Mouse (Mus musculus) intestine, postnatal 0 days (tissue): ENCODE data around the gene Togaram2. TPM values are rescaled to one million over a fixed set of nuclear protein-coding genes. Genes with fewer than 3 reads are reported as not detected.

Source experiments
- ATAC-seq: fragments of 200-750 bp; cut with Nextera tagmentation; 2 replicates; pipeline ENCODE4 v1.8.0; 2017; ENCODE audit warnings: mild to moderate bottlenecking, moderate TSS enrichment, moderate library complexity
- H3K27ac ChIP-seq: fragments of 300-500 bp; sonication (generic); 2 replicates; pipeline ENCODE4 v1.5.1; 2014; ENCODE audit warnings: mild to moderate bottlenecking, low read depth, low read length, moderate library complexity
- H3K27me3 ChIP-seq: fragments of 300-500 bp; sonication (generic); replicated peaks from 2 replicates; pipeline ENCODE4 v1.6.1; 2014; ENCODE audit warnings: low read length, mixed read lengths; ENCODE audit not compliant: control insufficient read depth, insufficient read depth
- H3K36me3 ChIP-seq: fragments of 300-500 bp; sonication (generic); 2 replicates; pipeline ENCODE4 v1.6.1; 2014; ENCODE audit warnings: mild to moderate bottlenecking, moderate library complexity; ENCODE audit not compliant: control insufficient read depth, insufficient read depth
- H3K4me1 ChIP-seq: fragments of 300-500 bp; sonication (generic); replicated peaks from 2 replicates; pipeline ENCODE4 v1.6.1; 2014; ENCODE audit warnings: antibody characterized with exemption, low read length, mixed read lengths; ENCODE audit not compliant: control insufficient read depth, insufficient read depth
- H3K4me2 ChIP-seq: fragments of 300-500 bp; sonication (generic); replicated peaks from 2 replicates; pipeline ENCODE4 v1.6.1; 2014; ENCODE audit warnings: low read depth, mild to moderate bottlenecking, moderate library complexity
- H3K4me3 ChIP-seq: fragments of 300-500 bp; sonication (generic); 2 replicates; pipeline ENCODE4 v1.5.1; 2014; ENCODE audit warnings: low read depth, low read length
- H3K9ac ChIP-seq: fragments of 300-500 bp; sonication (generic); 2 replicates; pipeline ENCODE4 v1.6.1; 2014; ENCODE audit warnings: mild to moderate bottlenecking, low read depth, low read length
- H3K9me3 ChIP-seq: fragments of 300-500 bp; sonication (generic); 2 replicates; pipeline ENCODE4 v1.6.1; 2016; ENCODE audit warnings: mixed run types; ENCODE audit not compliant: control insufficient read depth
- CTCF ChIP-seq: sonication (generic); IDR thresholded peaks from 2 replicates; pipeline ENCODE4 v1.5.1; 2016; ENCODE audit warnings: low read depth, mild to moderate bottlenecking, control low read depth, antibody characterized with exemption, moderate library complexity
- WGBS: fragments of 180-500 bp; shearing (Covaris S2); extraction: QIAGEN DNeasy Blood & Tissue Kit; methylation state at CpG from one replicate; pipeline ENCODE4 v1.1.7; 2014; 5-methylcytosine and 5-hydroxymethylcytosine counted together
- polyA plus RNA-seq: library from polyadenylated mRNA; unstranded; fragments of >200 nt; fragmentation: Nextera tagmentation; extraction: Ambion mirVana; gene quantifications from 2 replicates; pipeline ENCODE4 v1.2.1, GENCODE M21; 2015

Togaram2 gene
- polyA plus RNA-seq, 1 experiment from 2014 or later: 0.07 TPM

DNA sequence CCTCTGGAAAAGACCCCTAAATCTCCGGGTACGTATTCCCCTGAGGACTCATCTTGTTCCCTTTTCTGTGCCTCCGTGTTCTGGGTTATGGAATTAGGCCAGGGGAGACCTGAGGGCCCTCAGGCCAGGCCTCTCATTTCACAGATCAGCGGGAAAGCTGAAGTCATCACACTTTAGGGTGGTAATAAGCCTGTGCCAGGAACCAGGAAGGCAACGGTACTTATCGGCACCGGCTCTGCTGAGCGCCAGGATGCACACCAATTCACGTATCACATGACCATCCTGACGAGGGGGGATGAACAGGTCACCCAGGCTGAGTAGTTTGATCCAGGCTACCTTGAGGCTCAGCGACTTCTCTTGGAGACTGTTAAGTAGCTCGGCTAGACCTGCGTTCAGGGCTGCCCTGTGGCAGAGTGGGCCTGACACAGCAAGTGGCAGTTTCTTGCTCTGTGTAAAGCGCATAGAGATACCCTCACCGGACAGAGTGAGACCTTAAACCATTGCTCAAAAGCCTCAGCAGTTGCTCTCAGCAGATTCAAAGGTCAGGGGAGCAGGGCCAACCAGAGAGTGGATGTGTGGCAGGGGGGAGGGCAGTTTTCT, 22.8 kb downstream of the Togaram2 start:
- ATAC-seq: no peak
- H3K9ac ChIP-seq: no peak overlapping the region

DNA sequence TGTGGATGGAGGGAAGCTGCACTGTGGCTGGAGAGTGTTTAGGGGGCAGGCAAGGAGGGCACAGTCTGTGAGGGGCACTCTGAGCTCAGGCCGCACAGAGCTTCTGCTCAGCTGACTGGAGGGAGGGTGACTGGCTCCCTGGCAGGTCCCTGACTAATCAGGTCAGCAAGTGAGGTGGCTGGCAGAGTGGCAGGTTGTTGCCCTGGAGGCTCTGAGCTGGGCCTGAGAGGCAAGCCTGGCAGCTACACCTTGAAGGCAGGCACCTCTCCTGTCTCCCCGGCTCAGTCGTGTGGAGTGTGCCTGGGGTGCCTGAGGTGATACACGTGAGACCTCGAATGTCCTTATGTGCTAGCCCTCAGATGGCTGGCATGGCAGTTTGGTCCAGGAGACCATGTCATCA, 23.3 kb downstream of the Togaram2 start:
- Histone ChIP-seq H3K4me2 (no peak overlapping the region), H3K4me1 (no peaks in the 10 kb centered on the region), H3K9me3 (no peaks in the 10 kb centered on the region), H3K36me3 (no peaks in the 10 kb centered on the region), H3K9ac (no peak overlapping the region), H3K27me3 (no peaks in the 10 kb centered on the region), H3K4me3 (no peak overlapping the region), H3K27ac (no peak overlapping the region)
- no peak for ATAC-seq
- TF ChIP-seq CTCF: no peak
- 94% methylated on average over 5 of the region's 5 CpGs for WGBS

More for the DNA sequence above, 22.8 kb downstream of the Togaram2 start:
- H3K4me2 ChIP-seq: no peak overlapping the region
- no peaks in the 10 kb centered on the region for H3K4me1 ChIP-seq
- H3K9me3 ChIP-seq: no peaks in the 10 kb centered on the region
- no peaks in the 10 kb centered on the region for H3K36me3 ChIP-seq
- WGBS: 76% methylated on average over 15 of the region's 15 CpGs
- no peak for TF ChIP-seq CTCF
- H3K27ac ChIP-seq: no peak overlapping the region
- H3K4me3 ChIP-seq: no peak overlapping the region
- H3K27me3 ChIP-seq: no peaks in the 10 kb centered on the region

DNA sequence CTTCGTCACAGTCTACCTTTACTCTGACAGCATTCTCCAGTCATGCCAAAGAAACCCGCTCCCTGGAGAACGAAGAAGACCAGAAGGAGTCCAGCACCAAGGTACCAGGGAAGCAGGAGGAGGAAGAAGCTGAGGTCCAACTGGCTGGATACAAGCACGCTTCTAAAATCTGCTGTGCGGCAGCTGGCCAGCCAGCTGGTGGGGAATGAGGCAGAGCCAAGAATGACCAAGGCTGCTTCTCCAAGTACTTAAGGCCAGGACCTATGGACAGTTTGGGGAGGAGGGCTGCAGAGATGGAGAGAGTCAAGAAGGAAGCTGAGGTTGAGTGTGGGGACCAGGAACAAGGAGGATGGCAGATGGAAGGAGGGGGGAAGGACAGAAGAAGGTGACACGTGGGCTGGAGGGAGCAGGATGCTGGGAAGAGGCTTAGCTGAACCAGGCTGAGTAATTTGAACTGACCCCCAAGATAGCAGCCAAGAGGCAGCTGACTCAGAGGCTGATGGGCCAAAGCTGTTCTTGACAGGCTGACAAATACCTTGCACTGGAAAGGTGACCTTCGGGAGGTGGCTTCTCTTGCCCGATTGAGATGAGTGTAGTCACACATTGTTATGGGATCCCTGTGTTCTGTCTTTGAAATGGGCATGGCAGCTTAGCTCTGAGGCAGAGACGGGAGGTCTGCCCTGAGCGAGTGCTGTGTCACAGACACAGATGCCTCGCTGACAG, 25.0 kb downstream of the Togaram2 start:
- no peaks in the 10 kb centered on the region for H3K36me3 ChIP-seq
- no peaks in the 10 kb centered on the region for H3K27me3 ChIP-seq
- H3K9ac ChIP-seq: no peak overlapping the region
- H3K4me2 ChIP-seq: no peak overlapping the region
- no peaks in the 10 kb centered on the region for H3K4me1 ChIP-seq
- 77% methylated on average over 11 of the region's 11 CpGs for WGBS
- no peak for TF ChIP-seq CTCF
- H3K9me3 ChIP-seq: no peaks in the 10 kb centered on the region
- H3K4me3 ChIP-seq: no peak overlapping the region
- no peak overlapping the region for H3K27ac ChIP-seq
- no peak for ATAC-seq

DNA sequence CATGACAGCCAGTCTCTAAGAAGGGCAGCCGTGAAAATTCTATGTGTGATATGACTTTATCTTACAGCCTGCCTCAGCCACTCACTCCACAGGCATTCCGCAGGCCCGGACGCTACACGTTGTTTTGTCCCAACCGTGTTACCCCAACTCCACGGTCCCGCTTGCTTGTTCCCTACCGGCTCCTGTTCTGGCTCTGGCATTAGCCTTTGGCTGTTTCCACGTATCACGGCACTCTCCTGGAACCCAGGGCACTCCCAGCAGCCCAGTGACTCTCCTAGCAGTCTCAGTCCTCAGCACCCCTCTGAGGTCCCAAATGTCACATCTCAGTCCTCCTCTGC, 25.5 kb downstream of the Togaram2 start:
- H3K4me2 ChIP-seq: no peak overlapping the region
- WGBS: 90% methylated on average over 11 of the region's 11 CpGs

DNA sequence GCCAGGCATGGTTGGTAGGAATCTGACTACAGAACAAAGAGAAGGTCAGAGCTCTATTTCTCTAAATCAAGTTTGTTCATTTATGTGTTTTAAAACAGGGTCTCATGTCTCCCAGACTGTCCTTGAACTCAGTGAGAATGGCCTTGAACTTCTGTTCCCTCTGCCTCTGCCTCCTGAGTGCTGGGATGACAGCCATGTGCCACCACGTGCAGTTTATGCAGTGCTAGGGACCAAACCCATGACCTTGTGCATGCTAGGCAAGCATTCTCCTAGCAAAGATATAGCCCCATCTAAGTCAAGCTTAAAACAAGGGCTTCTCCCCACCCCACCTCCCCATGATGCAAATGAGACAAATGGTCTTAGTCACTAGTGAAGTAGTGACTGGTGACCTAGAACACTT, 32.1 kb downstream of the Togaram2 start:
- H3K27me3 ChIP-seq: no peaks in the 10 kb centered on the region
- WGBS: 44% methylated on average over 1 of the region's 1 CpGs
- no peak overlapping the region for H3K27ac ChIP-seq

More for the DNA sequence above, 25.5 kb downstream of the Togaram2 start:
- Histone ChIP-seq H3K4me1 (no peaks in the 10 kb centered on the region), H3K9ac (no peak overlapping the region), H3K4me3 (no peak overlapping the region), H3K36me3 (no peaks in the 10 kb centered on the region), H3K9me3 (no peaks in the 10 kb centered on the region), H3K27ac (no peak overlapping the region), H3K27me3 (no peaks in the 10 kb centered on the region)
- no peak for TF ChIP-seq CTCF
- ATAC-seq: no peak

DNA sequence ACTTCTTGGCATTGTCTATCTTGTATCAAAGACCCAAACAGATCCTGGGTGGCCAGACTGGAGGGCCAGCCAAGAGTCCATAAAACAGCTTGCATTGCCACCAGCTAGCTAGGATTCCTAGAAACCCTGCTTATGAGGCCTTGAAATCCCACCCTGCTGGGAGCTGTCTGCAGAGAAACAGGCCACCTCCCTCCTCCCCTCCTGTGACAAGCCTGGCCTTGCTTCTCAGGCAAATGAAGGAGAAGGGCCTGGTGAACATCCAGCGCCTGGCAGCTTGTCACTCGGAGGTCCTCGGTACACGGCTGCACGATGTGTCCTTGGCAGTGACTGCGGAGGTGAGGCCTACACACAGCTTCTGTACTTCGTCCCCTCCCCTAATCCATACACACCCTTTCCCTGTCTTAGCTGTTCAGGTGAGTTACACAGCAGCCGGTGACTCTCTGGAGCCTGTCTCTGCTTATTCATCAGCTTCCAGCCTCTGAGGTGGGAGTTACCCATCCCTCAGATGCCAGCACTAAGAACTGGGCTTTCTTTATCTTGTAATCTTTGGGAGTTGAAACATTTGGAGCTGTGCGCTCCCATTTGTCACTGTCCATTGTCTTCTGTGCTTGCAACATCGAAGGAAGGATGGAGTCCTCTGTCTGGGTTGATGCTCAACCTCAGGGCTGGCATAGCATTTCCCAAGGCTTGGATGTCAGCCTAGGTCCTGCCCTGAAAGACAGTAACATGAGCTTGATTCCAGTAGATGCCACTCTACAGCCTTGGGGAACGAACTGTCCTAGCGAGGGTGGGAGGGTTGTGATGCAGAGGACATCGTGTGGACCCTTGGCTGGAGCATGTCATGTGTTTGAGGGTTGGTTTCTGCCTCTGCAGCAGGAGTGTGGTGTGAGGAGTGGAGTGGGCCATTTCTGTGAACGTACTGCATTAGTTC, 32.8 kb downstream of the Togaram2 start:
- Histone ChIP-seq H3K4me2 (no peak overlapping the region), H3K27ac (no peak overlapping the region), H3K4me3 (no peak overlapping the region), H3K9ac (no peak overlapping the region), H3K27me3 (no peaks in the 10 kb centered on the region), H3K9me3 (no peaks in the 10 kb centered on the region), H3K4me1 (no peaks in the 10 kb centered on the region), H3K36me3 (no peaks in the 10 kb centered on the region)
- no peak for ATAC-seq
- whole genome bisulfite sequencing: 67% methylated on average over 14 of the region's 14 CpGs
- TF ChIP-seq CTCF: no peak

More for the DNA sequence above, 32.1 kb downstream of the Togaram2 start:
- Histone ChIP-seq H3K9ac (no peak overlapping the region), H3K36me3 (no peaks in the 10 kb centered on the region), H3K4me1 (no peaks in the 10 kb centered on the region), H3K4me2 (no peak overlapping the region), H3K9me3 (no peaks in the 10 kb centered on the region), H3K4me3 (no peak overlapping the region)
- TF ChIP-seq CTCF: no peak
- ATAC-seq: no peak
